17 mouse cellular contexts compared by ENCODE assay signal in genomic region chr12:70579328-70579905, GRCm38 (mm10).
DNase-seq lines count a peak whose midpoint lies in the region; ATAC-seq and TF ChIP-seq lines count a peak whose summit lies in the region.
"Had no signal": no experiment of that assay in that cellular context is flagged by ENCODE, and none has a peak within 500 bp of the region (broad histone marks: within the 10 kb centered on the region; RNA-seq: fewer than 3 reads in every experiment).

No protein-coding gene starts in this region.

- WGBS in lung, embryonic 14.5 days: 77% methylated on average over 8 of the region's 8 CpGs

- H3K4me2 ChIP-seq in lung, embryonic 14.5 days: no peak overlapping the region
- H3K4me2 ChIP-seq: hindbrain, embryonic 15.5 days; liver, embryonic 11.5 days had no signal

- H3K4me1 ChIP-seq in lung, embryonic 14.5 days (ENCODE audit: insufficient read depth): peaks cover 6% of the 10 kb centered on the region; the same call in 1 of the 2 replicates
- H3K4me1 ChIP-seq: hindbrain, embryonic 15.5 days had no signal

- no peak for ATAC-seq in lung, embryonic 14.5 days (ENCODE audit: insufficient read depth)
- ATAC-seq: activated CD4-positive, CD25-positive, alpha-beta regulatory T cell, adult 4 months; forebrain, embryonic 14.5 days had no signal

- no peak overlapping the region for H3K9ac ChIP-seq in lung, embryonic 14.5 days
- H3K9ac ChIP-seq: hindbrain, embryonic 15.5 days had no signal

- no peaks in the 10 kb centered on the region for H3K36me3 ChIP-seq in lung, embryonic 14.5 days (ENCODE audit: insufficient read depth)
- H3K36me3 ChIP-seq: hindbrain, embryonic 15.5 days had no signal

- no peak overlapping the region for H3K27ac ChIP-seq in lung, embryonic 14.5 days (ENCODE audit: low read depth)
- H3K27ac ChIP-seq: hindbrain, embryonic 15.5 days; kidney, postnatal 0 days had no signal

- DNase-seq in adrenal gland, postnatal 25 days: peak; percentile 9
- no peak for DNase-seq in adrenal gland, adult 18-20 months (ENCODE audit: low spot score in 2 of 2)
- peak; percentile 46 for DNase-seq in lung, embryonic 14.5 days
- DNase-seq in lung, postnatal 14 days: no peak
- DNase-seq in cerebellum, adult 8-10 months: peak; percentile 70
- DNase-seq in gastrocnemius, postnatal 25 days: peak; percentile 51
- no peak for DNase-seq in MN1 (ENCODE audit: low spot score)
- no peak for DNase-seq in spleen, adult 18-20 months
- DNase-seq: layer of hippocampus, postnatal 36 days; lung, postnatal 10 days; thymus, adult 18-20 months had no signal

- no peak overlapping the region for H3K4me3 ChIP-seq in lung, embryonic 14.5 days (ENCODE audit: low read depth, low read length)
- H3K4me3 ChIP-seq: heart, adult 2 months; hindbrain, embryonic 15.5 days had no signal

- H3K9me3 ChIP-seq in lung, embryonic 14.5 days (ENCODE audit: low read depth, low read length): no peaks in the 10 kb centered on the region
- H3K9me3 ChIP-seq: hindbrain, embryonic 15.5 days had no signal

- H3K27me3 ChIP-seq in lung, embryonic 14.5 days (ENCODE audit: insufficient read depth, low read length): no peaks in the 10 kb centered on the region
- H3K27me3 ChIP-seq: hindbrain, embryonic 15.5 days had no signal

- no peak for TF ChIP-seq CTCF in lung, embryonic 14.5 days (IDR thresholded peaks at IDR 0.05; ENCODE audit: low read depth)

Comparison
In these comparisons a context has a peak if more than half of its experiments do, and no peak if none do; other contexts are left out.
1. DNase-seq: peak in adrenal gland, postnatal 25 days (single experiment), lung, embryonic 14.5 days (single experiment), cerebellum, adult 8-10 months (single experiment) and gastrocnemius, postnatal 25 days (single experiment); none in adrenal gland, adult 18-20 months (0 of 2), lung, postnatal 14 days (single experiment), MN1 (single experiment) and spleen, adult 18-20 months (0 of 2).